Mouse (Mus musculus) cerebral cortex, adult 2 months (tissue): ENCODE data around the gene Zdhhc20.

Experiments used
- WGBS: fragments of 180-500 bp; shearing (Covaris S2); methylation state at CpG from one replicate; pipeline ENCODE4 v1.1.7; 2018; 5-methylcytosine and 5-hydroxymethylcytosine counted together

Zdhhc20 gene

GRCm38 (mm10) chr14:57810886-57811285, 79.2 kb downstream of the Zdhhc20 start:
- 92% methylated on average over 2 of the region's 2 CpGs for WGBS

GRCm38 (mm10) chr14:57808558-57808957, 81.5 kb downstream of the Zdhhc20 start:
- 57% methylated on average over 5 of the region's 5 CpGs for WGBS

GRCm38 (mm10) chr14:57803731-57804130, 86.3 kb downstream of the Zdhhc20 start:
- WGBS: 81% methylated on average over 4 of the region's 4 CpGs

- WGBS: under 1% methylated on average over 98 of the region's 99 CpGs
These were observed 91.8 kb downstream of the Zdhhc20 start, which contains the start of gene Sap18 for GRCm38 (mm10) chr14:57797991-57798931. TSS of gene Sap18 (plus strand) at chr14:57798180.

GRCm38 (mm10) chr14:57797551-57797950, 92.5 kb downstream of the Zdhhc20 start:
- WGBS: 11% methylated on average over 7 of the region's 7 CpGs

- 82% methylated on average over 4 of the region's 4 CpGs for WGBS
These were observed 98.9 kb downstream of the Zdhhc20 start for GRCm38 (mm10) chr14:57791171-57791570.

GRCm38 (mm10) chr14:57789759-57790158, 100.3 kb downstream of the Zdhhc20 start:
- 95% methylated on average over 9 of the region's 9 CpGs for WGBS

GRCm38 (mm10) chr14:57789311-57789710, 100.8 kb downstream of the Zdhhc20 start:
- 86% methylated on average over 2 of the region's 2 CpGs for WGBS

GRCm38 (mm10) chr14:57787406-57787805, 102.7 kb downstream of the Zdhhc20 start:
- 64% methylated on average over 4 of the region's 4 CpGs for WGBS
